Mouse (Mus musculus) neutrophil, adult 5-6 weeks (primary cell): ENCODE data around the gene Ercc2. TPM values are rescaled to one million over a fixed set of nuclear protein-coding genes. Genes with fewer than 3 reads are reported as not detected.

ENCODE experiments used
- ATAC-seq: fragments of 151-379, 151-347 bp; 2 replicates; pipeline ENCODE4 v1.8.0; 2017; ENCODE audit warnings: mild to moderate bottlenecking, moderate TSS enrichment; ENCODE audit not compliant: insufficient number of reproducible peaks, poor library complexity, low FRiP score, severe bottlenecking; ENCODE audit errors: extremely low read depth
- total RNA-seq: library from RNA; stranded (forward); fragments of 200-1000 nt; gene quantifications from 2 replicates; pipeline ENCODE4 v1.2.3, GENCODE M21; 2017

Ercc2 gene
- total RNA-seq, 1 experiment from 2014 or later, result 27.4 TPM

GRCm38 (mm10) chr7:19358634-19359033 is 23.2 kb upstream of the Ercc2 start:
- no peak for ATAC-seq

- ATAC-seq, result peak; percentile 42
These were observed 22.4 kb upstream of the Ercc2 start, which contains the start of the genes Cd3eap and Ppp1r13l for GRCm38 (mm10) chr7:19359299-19359891. Gene Cd3eap, minus strand, starts transcription at chr7:19359483. Gene Ppp1r13l, plus strand, starts transcription at chr7:19359749.

DNA sequence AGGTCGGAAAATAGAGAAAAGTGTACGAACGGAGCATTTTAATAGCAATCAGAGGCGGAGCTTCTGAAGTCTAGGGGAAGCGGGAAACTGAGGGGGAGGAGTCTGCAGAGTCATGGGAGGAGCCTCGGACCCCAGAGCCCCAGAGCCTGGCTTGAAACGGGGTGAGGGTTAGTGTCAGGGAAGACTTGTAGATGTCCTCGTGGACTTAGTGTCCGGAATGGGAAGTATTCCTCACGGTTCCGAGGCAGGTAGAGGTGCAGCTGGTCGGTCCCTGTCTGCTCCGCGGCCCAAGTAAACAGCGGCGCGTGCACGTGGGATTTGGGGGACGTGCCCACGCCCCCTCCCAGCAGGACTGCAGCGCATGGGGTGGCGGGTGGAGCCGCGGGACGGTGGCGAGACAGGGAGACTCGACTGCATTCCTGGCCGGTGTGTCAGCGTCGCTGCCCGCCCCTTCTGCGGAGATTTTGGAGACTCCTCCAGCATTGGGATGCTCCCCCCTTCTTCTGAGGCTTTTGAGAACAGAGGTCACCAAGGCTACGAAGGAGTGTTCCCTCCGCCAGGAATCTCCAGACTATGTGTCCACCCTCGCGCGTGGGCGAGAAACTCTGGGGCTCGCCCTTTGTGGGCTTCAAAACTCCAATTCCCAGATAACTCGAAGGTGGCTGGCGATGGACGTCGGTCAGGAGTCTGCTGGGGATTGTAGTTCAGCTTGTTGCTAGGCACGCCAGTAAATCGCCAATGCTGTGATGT is 21.7 kb upstream of the Ercc2 start:
- ATAC-seq, result 0 out of 2 replicates have a peak, but pooled peaks have one; percentile 17

DNA sequence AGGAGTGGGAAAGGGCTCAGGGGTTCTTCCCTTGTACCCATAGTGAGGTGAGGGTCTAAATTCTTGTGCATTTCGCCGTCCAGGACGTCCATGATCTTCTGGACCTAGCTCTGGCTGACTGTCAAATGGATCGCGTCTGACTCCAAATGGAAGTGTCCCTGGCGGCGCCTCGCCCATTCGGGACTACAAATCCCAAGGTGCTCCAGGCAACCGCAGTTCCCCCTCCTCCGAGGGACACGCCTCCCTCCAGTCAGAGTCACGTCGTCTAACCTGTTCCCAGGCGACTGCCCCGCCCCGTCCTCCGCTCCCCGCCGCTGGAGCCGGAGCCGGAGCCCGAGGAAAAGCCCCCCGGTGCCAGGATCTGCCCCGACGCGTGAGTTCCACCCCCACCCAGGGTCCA is 20.9 kb upstream of the Ercc2 start:
- peak; percentile 40 for ATAC-seq

DNA sequence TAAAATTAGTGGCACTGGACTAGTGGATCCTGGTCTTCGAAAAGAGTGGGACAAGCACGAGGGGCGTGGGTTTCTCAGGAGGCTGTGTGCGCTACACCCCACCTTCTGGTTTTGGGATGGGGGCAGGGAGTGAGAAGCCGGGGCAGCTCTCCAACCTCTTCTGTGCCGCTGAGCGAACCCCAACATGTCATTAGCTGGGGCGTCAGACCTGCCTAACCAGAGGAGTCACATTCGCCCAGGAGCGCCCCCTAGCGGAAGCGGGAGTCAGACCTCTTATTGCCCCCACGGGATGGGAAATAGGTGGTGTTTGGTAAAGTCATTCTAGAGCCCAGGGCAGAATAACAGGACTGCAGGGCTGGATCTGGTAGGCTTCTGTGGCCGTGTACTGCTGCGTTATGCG is 20.1 kb upstream of the Ercc2 start:
- ATAC-seq, result peak; percentile 37

DNA sequence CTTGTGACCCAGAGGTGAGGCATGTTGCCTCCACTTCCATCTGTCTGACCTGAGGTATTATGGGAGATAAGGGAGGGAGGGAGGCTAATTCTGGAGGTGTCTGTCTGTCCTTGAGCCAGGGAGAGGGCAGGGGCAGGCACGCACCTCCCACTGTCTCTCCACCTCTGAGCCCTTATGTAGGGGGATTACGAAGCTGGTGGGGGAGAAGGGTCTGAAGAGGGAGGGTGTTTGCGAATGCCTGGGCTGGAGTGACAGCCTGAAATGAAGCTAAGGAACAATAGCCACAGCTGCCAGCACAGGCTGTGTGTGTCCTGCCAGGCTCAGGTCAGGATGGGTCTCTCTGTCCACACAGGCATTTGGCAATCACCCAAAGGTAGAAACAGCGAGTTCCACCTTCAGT is 19.5 kb upstream of the Ercc2 start:
- no peak for ATAC-seq

DNA sequence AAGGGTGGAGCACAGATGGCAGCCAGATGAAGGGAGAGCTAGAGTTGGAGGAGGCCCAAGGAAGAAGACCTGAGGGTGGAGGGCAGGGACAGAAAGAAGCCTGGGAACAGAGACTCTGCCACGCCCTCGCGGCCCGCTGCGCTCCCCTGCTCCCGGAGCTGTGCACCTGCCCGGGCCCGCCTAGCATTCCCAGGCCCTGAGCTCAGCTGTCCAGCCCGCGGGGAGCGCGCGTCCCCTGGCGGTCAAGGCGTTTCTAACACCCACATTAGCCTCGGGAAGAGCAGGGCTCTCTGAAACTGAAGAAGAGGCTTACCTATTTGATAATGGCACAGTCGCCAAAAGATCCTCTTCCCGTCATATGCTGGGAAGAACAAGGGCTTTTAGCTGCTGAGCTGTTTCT is 17.9 kb upstream of the Ercc2 start:
- ATAC-seq, result no peak; the same call in 1 of the 2 replicates

DNA sequence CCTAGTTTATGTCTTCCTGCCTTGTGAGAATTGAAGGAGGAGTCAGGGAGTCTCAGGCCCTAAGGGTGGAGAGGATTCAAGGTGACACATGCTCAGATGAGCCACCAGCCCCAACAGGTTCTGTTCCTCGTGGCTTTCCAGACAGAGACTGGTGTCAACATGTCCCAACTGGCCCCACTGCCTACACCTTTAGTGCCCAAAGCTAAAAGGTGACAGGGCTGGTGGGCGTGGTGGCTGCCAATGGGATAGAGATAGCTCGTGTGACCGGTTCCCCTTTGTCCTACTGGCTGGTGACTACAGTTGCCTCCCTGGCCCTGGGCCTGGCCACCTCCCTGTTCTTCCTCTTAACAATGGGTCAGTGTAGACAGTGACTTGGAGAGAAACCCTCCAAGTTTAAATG is 16.4 kb upstream of the Ercc2 start:
- no peak for ATAC-seq

- ATAC-seq, result no peak
These were observed 13.4 kb upstream of the Ercc2 start for GRCm38 (mm10) chr7:19368380-19368779.

- peak; percentile 74 for ATAC-seq
These were observed 11.9 kb upstream of the Ercc2 start for GRCm38 (mm10) chr7:19369823-19370425.

- no peak for ATAC-seq
These were observed 8.4 kb upstream of the Ercc2 start for GRCm38 (mm10) chr7:19373367-19373766.

DNA sequence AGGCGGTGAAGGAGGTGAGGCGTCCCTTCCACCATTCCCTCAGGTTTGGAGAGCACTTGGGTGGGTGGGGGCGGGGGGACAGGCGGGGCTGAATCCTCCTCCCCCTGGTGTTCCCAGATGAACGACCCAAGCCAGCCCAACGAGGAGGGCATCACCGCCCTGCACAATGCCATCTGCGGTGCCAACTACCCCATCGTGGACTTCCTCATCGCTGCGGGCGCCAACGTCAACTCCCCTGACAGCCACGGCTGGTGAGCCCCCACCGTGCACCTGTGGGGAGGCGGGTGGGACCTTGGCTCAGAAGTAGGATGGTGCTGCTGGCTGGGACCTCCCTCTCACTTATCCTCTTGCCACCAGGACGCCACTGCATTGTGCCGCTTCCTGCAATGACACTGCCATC is 6.4 kb upstream of the Ercc2 start:
- ATAC-seq, result no peak

DNA sequence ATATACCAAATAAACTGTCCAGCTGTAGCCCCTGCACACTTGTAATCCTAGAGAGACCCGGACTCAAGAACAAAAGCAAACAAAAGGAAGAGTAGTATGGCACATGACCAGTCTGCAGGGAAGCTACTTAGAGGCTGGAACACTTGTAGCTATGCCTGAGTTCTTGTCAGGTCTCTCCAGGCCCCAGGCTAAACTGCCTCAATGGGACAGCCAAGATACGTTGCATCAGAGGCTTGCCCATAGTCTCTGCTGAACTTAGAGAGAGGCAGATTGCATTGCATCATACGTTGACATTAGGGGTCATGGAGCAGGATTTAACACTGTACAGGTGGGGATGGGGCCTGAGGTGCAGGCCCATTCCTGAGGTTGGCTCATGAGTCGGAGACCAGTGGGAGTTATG is 5.8 kb upstream of the Ercc2 start:
- no peak for ATAC-seq

DNA sequence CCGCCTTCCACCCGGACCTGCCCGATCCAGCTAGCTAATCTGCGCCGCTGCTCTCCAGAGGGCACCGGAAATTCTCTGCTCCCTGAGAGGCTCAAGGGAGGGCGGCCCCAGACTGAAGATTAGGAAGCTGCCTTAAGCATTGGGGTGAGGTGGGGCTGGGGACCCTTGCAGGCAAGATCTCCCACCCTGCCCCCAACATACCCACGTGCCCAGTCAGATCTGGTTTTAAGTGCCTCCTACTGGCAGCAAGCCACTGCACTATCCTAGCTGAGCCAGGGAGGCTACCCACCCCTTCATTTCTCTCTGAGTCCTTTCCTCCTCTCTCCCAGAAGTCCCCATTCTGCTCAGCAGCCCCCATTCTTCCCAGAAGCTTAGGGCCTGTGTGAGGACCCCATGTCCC is 3.8 kb upstream of the Ercc2 start:
- ATAC-seq, result no peak

DNA sequence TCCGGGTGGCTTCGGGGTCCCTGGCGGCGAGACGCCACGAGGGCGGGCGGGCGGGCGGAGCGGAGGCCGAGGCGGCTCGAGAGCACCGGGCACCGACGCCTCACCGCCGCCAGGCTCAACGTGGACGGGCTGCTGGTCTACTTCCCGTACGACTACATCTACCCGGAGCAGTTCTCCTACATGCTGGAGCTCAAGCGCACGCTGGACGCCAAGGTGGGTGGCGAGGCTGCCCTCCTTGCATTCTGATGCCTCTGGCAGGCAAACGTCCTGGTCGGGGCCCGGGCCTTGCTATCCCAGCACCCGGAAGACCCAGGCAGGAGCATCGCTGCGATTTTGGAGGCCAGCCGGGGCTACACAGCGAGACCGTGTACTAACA is 344 bp downstream of the Ercc2 start:
- no peak for ATAC-seq

- ATAC-seq, result no peak
These were observed 1.9 kb downstream of the Ercc2 start for GRCm38 (mm10) chr7:19383708-19384107.

DNA sequence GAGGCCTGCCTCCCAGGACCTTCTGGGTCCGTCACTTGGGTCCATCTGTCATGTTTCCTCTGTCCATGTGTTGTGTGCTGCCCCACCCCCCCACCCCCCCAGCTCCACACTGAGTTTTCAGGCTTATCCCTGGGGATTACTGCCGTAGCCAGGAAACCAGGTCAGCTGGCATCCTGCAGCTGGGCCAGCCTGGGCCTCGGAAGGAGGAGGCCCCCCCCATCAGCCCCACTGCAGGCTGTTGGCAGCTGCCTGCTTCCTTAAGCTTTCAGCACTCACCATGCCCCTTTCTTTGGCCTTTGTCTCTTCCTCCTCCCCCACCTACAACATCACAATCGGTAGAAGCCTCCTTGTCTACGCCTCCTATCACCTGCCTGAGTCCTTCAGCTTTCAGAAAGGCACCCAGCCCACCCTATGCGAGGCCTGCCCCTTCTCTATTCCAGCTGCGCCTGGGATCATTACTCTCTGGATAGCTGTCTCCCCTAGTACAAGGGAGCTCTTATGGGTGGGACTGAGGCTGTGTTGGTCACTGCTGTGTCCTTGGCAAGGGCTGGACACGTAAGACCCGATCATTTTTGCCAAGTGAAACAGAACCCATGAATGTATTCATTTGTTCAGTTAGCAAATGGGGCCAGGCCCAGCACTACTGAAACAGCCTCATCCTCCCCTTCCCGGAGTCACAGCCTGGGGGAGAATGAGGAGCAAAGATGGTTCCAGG is 7.0 kb downstream of the Ercc2 start:
- ATAC-seq, result no peak

DNA sequence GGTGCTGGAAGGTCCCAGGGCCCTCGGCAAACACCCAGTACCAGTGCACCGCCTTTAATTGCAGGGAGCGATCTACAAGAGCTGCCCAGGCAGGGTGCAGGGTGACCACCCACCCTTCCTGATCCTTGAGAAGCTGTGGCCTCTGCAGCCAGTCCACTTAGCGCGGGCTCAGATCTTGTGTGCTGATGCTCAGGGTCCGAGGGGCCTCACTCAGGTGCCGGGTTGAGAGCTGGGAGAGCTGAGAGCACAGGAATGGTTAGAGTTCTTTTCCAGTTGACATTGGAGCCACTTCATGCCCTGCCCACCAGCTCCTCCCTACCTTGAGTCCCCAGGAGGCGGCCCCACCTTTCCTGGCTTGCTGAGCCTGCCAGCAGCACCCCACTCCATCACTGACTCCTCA is 12.7 kb downstream of the Ercc2 start:
- ATAC-seq, result no peak

DNA sequence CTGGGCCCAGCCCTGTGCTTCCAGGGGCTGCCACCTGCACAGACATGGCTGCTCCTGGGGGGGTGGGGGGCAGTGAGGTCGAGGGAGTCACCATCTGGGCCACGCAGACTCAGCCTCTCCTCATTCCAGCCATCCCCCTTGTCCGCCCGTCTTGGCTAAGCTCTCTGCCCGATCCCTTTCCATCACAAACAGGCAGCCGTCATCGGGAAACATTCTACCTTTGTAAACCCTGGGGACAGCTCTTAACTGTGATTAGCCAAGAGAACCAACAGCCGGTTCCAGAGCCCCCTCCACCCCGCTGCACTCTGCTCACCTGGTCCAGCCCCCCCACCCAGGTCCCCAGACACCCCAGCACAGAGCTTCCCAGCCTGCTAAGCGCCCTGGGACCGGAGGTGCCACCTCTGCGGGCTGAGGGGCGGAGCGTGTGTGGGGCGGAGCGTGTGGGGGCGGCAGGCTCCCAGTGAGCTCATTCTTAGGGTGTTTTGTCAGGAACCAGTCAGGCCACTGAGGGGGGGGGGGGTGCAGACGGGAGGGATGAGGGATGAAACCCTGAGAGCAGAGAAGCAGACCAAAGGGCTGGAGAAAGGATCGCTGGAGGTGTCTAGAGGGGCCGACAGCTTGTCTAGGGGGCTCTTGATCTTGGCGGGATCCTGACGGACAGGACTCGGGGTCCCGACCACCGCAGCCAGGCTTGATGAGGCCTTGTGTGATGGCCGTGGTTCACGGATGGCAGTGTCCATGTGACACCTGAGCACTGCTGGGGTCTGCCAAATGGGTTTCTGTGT is 17.9 kb downstream of the Ercc2 start:
- ATAC-seq, result no peak
